Mouse (Mus musculus) gastrocnemius, adult 18-20 months (tissue): ENCODE measurements around the gene Morc2a. TPM values are rescaled to one million over a fixed set of nuclear protein-coding genes. Genes with fewer than 3 reads are reported as not detected.

Source experiments
- DNase-seq: peaks from one replicate; pipeline ENCODE4 v3.0.0; 2021; ENCODE audit warnings: low spot score
- total RNA-seq, 2 experiments: library from RNA; stranded (reverse); gene quantifications; 2 replicates each; pipeline ENCODE4 v1.2.3; 2021

Gene Morc2a
- total RNA-seq, 2 experiments from 2014 or later = 17.2 to 17.7 TPM

- DNase-seq = no peak
These were observed 34.7 kb downstream of the Morc2a start for GRCm38 (mm10) chr11:3683696-3684095.

DNA sequence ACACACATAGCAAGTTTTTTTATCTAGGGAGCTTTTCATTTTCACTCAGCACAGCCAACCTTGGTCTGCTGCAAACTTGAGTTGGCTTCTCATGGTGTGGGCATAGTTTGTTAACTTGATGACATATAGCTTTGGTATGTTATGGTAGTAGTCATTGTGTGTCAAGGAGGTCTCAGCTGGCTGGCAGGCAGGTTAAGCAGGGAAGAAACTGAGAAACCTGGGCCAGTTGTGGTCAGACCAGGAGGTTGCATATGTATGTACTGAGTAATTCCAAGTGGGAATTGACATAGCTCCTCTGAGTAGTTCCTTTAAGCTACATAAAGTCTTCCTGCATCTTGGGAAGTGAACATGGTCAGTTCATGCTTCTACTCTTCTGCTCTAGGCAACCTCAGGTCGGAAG lies 35.2 kb downstream of the Morc2a start:
- no peak for DNase-seq

DNA sequence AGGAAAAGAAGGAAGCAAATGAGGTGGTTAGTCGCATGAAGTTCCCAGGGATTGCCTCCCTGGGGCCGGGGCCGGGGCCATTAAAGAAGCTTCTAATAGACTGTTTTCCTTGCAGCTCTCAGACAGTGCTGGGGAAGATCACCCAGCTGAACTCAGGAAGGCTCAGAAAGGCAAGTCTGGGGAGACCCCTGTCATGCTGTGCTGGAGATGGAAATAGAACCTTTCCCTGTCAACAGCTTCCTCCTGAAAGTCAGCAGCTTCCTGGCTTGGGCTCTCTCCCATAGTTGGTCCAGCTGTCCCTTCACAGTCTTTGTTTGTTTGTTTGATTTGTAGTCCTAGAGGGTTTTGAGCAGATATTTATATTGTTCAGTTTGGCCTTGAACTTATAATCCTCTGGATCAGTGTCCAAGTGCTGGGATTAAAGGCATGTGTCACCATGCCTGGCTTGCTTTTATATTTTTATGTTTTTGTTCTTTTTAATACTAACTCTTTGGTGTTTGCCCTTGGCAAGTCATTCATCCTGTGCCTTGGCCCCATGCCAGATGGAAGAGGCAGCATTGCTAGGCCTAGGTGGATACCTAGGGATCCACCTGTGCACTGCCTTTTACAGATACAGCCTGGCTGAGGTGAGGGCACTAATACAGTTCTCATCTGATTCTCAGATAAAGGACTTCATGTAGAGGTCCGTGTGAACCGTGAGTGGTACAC lies 35.9 kb downstream of the Morc2a start:
- DNase-seq = no peak

DNA sequence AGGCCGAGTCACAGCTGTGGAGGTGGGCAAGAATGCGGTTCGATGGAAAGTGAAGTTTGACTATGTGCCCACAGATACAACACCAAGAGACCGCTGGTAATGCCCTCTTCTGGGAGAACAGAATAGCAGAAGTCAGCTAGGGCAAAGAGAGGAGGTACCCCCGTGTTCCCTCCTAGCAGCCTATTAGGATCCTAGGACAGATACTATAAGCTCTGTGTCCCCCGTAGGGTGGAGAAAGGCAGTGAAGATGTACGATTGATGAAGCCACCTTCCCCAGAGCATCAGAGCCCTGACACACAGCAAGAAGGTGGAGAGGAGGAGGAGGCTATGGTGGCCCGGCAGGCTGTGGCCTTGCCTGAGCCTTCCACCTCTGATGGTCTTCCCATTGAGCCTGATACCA lies 36.4 kb downstream of the Morc2a start:
- DNase-seq = no peak

- DNase-seq = no peak
These were observed 37.3 kb downstream of the Morc2a start for GRCm38 (mm10) chr11:3686318-3686717.

DNA sequence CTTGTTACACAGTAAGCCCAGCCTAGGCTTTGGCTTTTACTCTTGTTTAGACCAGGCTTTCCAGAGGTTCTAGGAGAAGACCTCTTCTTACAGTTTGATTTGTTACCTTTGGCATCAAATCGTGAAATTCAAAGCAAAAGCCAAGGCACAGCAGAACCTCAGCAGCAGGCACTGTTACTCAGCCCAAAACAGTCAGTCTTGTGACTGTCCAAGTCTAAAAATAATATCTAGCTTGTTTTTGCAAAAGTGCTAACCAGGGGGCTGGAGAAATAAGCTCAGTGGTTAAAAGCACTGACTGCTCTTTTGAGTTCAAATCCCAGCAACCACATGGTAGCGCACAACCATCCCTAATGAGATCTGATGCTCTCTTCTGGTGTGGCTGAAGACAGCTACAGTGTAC lies 37.9 kb downstream of the Morc2a start:
- peak; percentile 6 for DNase-seq

- no peak for DNase-seq
These were observed 42.8 kb downstream of the Morc2a start for GRCm38 (mm10) chr11:3691746-3692145.

GRCm38 (mm10) chr11:3696086-3696616 lies 47.2 kb downstream of the Morc2a start:
- DNase-seq = no peak

DNA sequence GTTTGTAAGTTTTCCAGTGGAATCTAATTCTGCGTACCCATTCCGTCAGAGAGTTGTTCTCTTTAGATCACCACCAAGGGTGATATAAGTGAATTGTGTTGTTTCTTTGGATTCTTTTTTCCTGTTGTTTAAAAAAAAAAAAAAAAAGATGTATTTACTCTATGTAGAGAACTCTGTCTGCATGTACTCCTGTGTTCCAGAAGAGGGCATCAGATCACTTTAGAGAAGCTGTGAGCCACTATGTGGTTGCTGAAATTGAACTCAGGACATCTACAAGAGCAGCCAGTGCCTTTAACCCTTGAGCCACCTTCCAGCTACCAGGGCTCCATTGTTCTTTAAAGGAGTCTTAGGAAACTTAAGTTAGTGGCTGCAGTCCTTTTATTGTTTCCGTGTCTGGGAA lies 48.5 kb downstream of the Morc2a start:
- DNase-seq = no peak

- no peak for DNase-seq
These were observed 54.4 kb downstream of the Morc2a start for GRCm38 (mm10) chr11:3703089-3703992.

GRCm38 (mm10) chr11:3704404-3704803 lies 55.4 kb downstream of the Morc2a start:
- no peak for DNase-seq

DNA sequence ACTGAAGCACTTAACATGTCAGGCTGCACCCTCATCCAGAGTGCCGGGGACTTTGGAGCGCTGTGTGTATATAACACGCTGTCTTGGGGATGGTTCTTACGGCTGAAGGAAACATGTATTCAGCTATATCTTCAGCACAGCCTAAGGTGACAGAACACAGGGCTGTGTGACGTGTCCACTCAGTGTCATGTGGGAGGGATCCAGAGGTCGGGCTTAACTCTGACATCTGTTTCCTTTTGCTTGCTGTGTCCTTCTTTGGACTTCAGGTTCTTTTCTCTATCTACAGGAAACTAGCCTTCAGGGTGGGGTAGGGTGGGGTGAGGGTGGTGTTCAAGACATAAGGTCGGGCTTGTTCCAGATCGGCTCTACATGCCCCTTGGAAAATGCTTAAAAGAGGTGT lies 58.1 kb downstream of the Morc2a start:
- DNase-seq = no peak

- no peak for DNase-seq
These were observed 61.2 kb downstream of the Morc2a start for GRCm38 (mm10) chr11:3710203-3710602.

DNA sequence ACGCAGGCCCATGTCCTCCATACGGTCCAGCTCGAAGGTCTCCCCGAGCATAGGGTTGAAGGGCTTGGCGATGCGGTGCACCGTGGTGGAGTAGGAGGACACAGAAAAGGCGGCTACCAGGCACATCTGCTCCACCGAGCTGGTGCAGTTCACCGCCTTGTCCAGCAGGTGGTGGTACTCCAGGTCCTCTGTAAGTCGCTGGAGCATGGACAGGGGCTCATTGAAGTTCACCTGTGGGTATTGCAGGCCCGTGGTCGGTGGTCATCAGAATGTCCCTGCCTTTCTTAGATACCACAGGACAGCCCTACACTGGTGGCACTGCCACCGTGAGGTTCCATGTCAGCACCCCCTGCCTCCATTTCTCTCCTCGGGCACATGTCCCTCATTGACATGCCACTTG lies 65.5 kb downstream of the Morc2a start:
- peak; percentile 49 for DNase-seq

- DNase-seq = no peak
These were observed 67.7 kb downstream of the Morc2a start for GRCm38 (mm10) chr11:3716662-3717061.

GRCm38 (mm10) chr11:3722036-3722435 lies 73.0 kb downstream of the Morc2a start:
- DNase-seq = no peak

DNA sequence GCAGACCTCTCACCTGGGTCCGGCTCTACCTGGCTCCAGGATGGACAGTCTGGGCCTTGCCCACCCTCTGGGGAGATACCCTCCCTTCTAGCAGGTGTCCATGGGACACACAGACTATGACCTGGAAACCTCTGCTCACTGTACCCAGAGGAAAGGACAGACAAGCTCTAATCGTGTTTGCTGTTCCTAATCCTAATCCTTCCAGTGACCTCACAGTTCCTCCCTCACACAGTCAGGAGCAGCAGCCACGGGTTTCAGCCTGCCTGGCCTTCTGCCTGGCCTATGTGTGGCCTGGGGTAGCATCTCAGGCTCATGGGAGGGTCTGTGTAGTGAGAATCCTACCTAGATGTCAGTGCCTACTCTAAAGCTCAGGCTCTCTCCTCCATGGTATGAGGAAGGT lies 73.9 kb downstream of the Morc2a start:
- no peak for DNase-seq

DNA sequence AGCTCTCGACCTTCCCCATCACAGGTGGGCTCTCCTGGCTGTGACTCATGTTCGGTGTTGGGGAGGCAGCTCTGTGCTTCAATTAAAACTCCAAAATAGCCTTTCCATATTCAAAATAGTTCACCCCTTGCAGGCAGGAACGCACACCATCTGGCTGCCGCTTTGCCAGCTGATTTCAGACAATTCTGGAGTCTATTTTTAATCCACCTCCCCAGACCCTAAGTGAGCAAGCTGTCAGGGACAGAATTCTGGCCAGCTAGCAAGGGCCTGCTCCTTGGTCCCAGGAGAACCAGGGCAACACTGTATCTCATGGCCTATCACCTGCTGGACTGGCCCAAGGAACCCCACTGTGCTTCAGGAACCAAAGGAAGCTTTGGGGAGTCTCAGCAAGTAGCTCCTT lies 74.9 kb downstream of the Morc2a start:
- no peak for DNase-seq

DNA sequence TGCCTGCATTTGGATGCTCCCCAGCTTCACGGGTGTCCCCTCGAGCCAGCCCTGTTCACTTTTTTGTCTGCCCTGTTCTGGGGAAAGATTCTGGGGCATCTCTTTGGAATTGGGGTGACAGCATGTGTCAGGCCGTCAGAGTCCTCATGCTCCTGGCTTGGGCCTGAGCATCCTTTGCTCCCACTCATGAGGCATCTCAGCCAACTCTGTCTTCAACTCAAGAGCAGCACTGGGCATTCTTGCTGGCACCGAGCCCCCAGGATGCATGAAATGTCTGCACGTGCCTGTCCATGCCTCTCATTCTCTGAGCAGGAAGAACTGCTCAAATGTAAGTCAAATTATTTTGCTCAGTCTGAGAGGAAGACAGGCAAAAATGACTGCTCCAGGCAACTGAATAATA lies 75.7 kb downstream of the Morc2a start:
- no peak for DNase-seq

DNA sequence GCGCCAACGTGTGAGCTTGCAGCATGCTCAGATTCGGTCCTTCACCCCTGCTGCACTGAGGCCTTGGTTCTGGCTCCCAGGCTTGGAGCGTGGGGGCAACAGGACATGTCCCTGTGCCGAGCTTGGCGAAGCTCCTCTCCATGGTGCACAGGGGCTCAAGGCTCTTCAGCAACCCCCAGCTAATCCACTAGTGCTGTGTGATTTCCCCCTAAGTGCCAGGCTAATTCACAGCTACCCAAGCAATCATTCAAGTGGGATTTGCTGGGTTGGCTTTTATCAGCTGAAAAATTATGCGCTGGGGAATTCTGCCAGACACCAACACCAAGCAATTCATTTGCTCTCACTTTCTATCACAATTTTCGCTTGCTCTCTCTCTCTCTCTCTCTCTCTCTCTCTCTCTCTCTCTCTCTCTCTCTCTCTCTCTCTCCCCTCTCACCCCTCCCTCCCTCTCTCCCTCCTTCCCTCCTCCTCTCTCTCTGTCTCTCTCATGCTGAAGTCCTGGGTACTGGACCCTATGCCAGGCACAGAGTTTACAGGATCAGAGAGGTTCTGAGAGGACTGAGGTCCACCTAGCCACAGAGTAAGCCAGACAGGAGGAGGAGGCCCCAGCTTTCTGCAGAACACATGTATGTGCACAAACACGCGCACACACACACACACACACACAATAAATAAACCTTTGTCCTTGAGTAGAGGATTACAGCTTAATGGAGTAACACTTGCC lies 76.5 kb downstream of the Morc2a start:
- DNase-seq = no peak

GRCm38 (mm10) chr11:3727438-3728105 lies 78.6 kb downstream of the Morc2a start:
- DNase-seq = no peak
